Mouse (Mus musculus): ENCODE measurements at regions not wholly inside any gene's neighbourhood (a gene's known extent, or its start where the extent isn't known, plus 50 kb on each side); places are given as distances from the start of the nearest gene placed in this dataset.

DNA sequence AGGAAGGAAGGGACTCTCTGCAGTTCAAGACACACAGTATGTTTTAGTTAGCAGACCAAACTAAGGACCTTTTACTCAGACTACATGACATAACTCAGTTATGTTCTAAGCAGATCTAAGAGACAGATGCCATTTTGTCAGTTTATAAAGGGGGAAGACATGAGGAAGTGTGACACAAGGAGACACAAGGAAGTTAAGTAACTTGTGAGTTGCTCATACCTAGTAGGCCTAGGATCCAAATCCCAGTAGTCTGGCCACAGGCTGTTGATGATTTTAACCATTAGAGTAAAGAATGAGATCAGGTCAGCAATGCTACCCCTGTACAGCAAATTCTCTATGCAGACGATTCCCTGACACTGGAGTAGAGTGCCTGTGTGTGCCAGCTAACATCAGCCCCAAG, 59.3 kb upstream of the Lta4h start:
- TF ChIP-seq CTCF (IDR thresholded peaks at IDR 0.05; ENCODE audit: borderline replicate concordance, control insufficient read depth, extremely low read depth, insufficient read depth, low read length, poor library complexity): no peak
- no peak for TF ChIP-seq POLR2A (IDR thresholded peaks at IDR 0.05; ENCODE audit: control insufficient read depth, extremely low read depth, insufficient read depth, low read length, poor library complexity)
